Mouse (Mus musculus) stomach, postnatal 0 days (tissue): ENCODE measurements at regions not wholly inside any gene's neighbourhood (a gene's known extent, or its start where the extent isn't known, plus 50 kb on each side); places are given as distances from the start of the nearest gene placed in this dataset.
A peak's percentile ranks its signal among the peaks of the same experiment; 100 is the strongest.

ENCODE experiments used
- ATAC-seq: fragments of 200-750 bp; cut with Nextera tagmentation; 2 replicates; pipeline ENCODE4 v1.8.0; 2017; ENCODE audit not compliant: low FRiP score, low TSS enrichment
- DNase-seq: peaks from one replicate; pipeline ENCODE4 v3.0.0-alpha.2; 2016; ENCODE audit warnings: low spot score
- H3K27ac ChIP-seq: fragments of 300-500 bp; sonication (generic); replicated peaks from 2 replicates; pipeline ENCODE4 v1.5.1; 2014; ENCODE audit warnings: mild to moderate bottlenecking, control low read depth
- H3K27me3 ChIP-seq: fragments of 300-500 bp; sonication (generic); 2 replicates; pipeline ENCODE4 v1.6.1; 2014; ENCODE audit warnings: low read length; ENCODE audit not compliant: control insufficient read depth, insufficient read depth
- H3K36me3 ChIP-seq: fragments of 300-500 bp; sonication (generic); 2 replicates; pipeline ENCODE4 v1.6.1; 2014; ENCODE audit warnings: low read length, mixed read lengths; ENCODE audit not compliant: control insufficient read depth, insufficient read depth
- H3K4me1 ChIP-seq: fragments of 300-500 bp; sonication (generic); replicated peaks from 2 replicates; pipeline ENCODE4 v1.6.1; 2014; ENCODE audit warnings: antibody characterized with exemption; ENCODE audit not compliant: control insufficient read depth, insufficient read depth
- H3K4me2 ChIP-seq: fragments of 300-500 bp; sonication (generic); replicated peaks from 2 replicates; pipeline ENCODE4 v1.6.1; 2014; ENCODE audit warnings: low read depth, mild to moderate bottlenecking, control low read depth, moderate library complexity
- H3K4me3 ChIP-seq: fragments of 300-500 bp; sonication (generic); 2 replicates; pipeline ENCODE4 v1.5.1; 2014; ENCODE audit warnings: low read depth, low read length, control low read depth
- H3K9ac ChIP-seq: fragments of 300-500 bp; sonication (generic); 2 replicates; pipeline ENCODE4 v1.6.1; 2014; ENCODE audit warnings: mild to moderate bottlenecking, low read length, control low read depth, mixed read lengths
- H3K9me3 ChIP-seq: fragments of 300-500 bp; sonication (generic); 2 replicates; pipeline ENCODE4 v1.6.1; 2016; ENCODE audit warnings: low read length; ENCODE audit not compliant: control insufficient read depth
- CTCF ChIP-seq: IDR thresholded peaks from 2 replicates; pipeline ENCODE4 v1.5.1; 2016; ENCODE audit warnings: antibody characterized with exemption, low read depth, mild to moderate bottlenecking, moderate library complexity
- EP300 ChIP-seq: optimal IDR thresholded peaks from 2 replicates; pipeline ENCODE3; 2016; ENCODE audit warnings: antibody characterized with exemption
- WGBS: fragments of 180-500 bp; shearing (Covaris S2); extraction: QIAGEN DNeasy Blood & Tissue Kit; methylation state at CpG from one replicate; pipeline ENCODE4 v1.1.7; 2014; 5-methylcytosine and 5-hydroxymethylcytosine counted together

- no peak for ATAC-seq
- H3K4me3 ChIP-seq: no peak overlapping the region
Observed at GRCm38 (mm10) chr13:99761423-99761822, 139.5 kb downstream of the Cartpt start.

GRCm38 (mm10) chr13:99760646-99761045, 140.2 kb downstream of the Cartpt start:
- no peak overlapping the region for H3K27ac ChIP-seq
- H3K9ac ChIP-seq: no peak overlapping the region
- H3K4me2 ChIP-seq: no peak overlapping the region
- WGBS: 75% methylated on average over 4 of the region's 4 CpGs
- no peaks in the 10 kb centered on the region for H3K27me3 ChIP-seq
- H3K4me3 ChIP-seq: no peak overlapping the region
- no peaks in the 10 kb centered on the region for H3K9me3 ChIP-seq
- TF ChIP-seq EP300 (no peak), CTCF (no peak)
- no peaks in the 10 kb centered on the region for H3K36me3 ChIP-seq
- H3K4me1 ChIP-seq: no peaks in the 10 kb centered on the region
- no peak for ATAC-seq
- no peak for DNase-seq

More at GRCm38 (mm10) chr13:99761423-99761822, 139.5 kb downstream of the Cartpt start:
- Histone ChIP-seq H3K36me3 (no peaks in the 10 kb centered on the region), H3K4me1 (no peaks in the 10 kb centered on the region), H3K9me3 (no peaks in the 10 kb centered on the region), H3K27ac (no peak overlapping the region), H3K9ac (no peak overlapping the region), H3K27me3 (no peaks in the 10 kb centered on the region), H3K4me2 (no peak overlapping the region)
- WGBS: 54% methylated on average over 4 of the region's 4 CpGs
- no peak for TF ChIP-seq EP300
- TF ChIP-seq CTCF: no peak
- DNase-seq: no peak

- no peaks in the 10 kb centered on the region for H3K36me3 ChIP-seq
- H3K9ac ChIP-seq: no peak overlapping the region
- H3K27me3 ChIP-seq: no peaks in the 10 kb centered on the region
- WGBS: 55% methylated on average over 10 of the region's 10 CpGs
- no peak overlapping the region for H3K4me3 ChIP-seq
- no peak for DNase-seq
- no peak overlapping the region for H3K27ac ChIP-seq
- no peak overlapping the region for H3K4me2 ChIP-seq
- TF ChIP-seq EP300: no peak
- no peak for TF ChIP-seq CTCF
- no peaks in the 10 kb centered on the region for H3K4me1 ChIP-seq
- H3K9me3 ChIP-seq: no peaks in the 10 kb centered on the region
- ATAC-seq: no peak
Observed at GRCm38 (mm10) chr13:99759256-99760044, 141.4 kb downstream of the Cartpt start.

GRCm38 (mm10) chr13:99754701-99755100, 146.2 kb downstream of the Cartpt start:
- H3K9me3 ChIP-seq: no peaks in the 10 kb centered on the region
- DNase-seq: no peak
- H3K27me3 ChIP-seq: no peaks in the 10 kb centered on the region
- ATAC-seq: no peak
- no peak overlapping the region for H3K27ac ChIP-seq
- H3K4me1 ChIP-seq: no peaks in the 10 kb centered on the region
- H3K36me3 ChIP-seq: no peaks in the 10 kb centered on the region
- H3K4me2 ChIP-seq: no peak overlapping the region
- H3K4me3 ChIP-seq: no peak overlapping the region
- TF ChIP-seq EP300 (no peak), CTCF (no peak)
- H3K9ac ChIP-seq: no peak overlapping the region
- WGBS: 80% methylated on average over 5 of the region's 5 CpGs

GRCm38 (mm10) chr13:99754251-99754652, 146.6 kb downstream of the Cartpt start:
- DNase-seq (no peak), ATAC-seq (0 out of 2 replicates have a peak, but pooled peaks have one; percentile 53)
- H3K27ac ChIP-seq: no peak overlapping the region
- no peaks in the 10 kb centered on the region for H3K36me3 ChIP-seq
- no peaks in the 10 kb centered on the region for H3K27me3 ChIP-seq
- no peak overlapping the region for H3K4me2 ChIP-seq
- WGBS: 34% methylated on average over 5 of the region's 5 CpGs
- H3K4me1 ChIP-seq: no peaks in the 10 kb centered on the region
- H3K4me3 ChIP-seq: no peak overlapping the region
- H3K9ac ChIP-seq: no peak overlapping the region
- no peaks in the 10 kb centered on the region for H3K9me3 ChIP-seq
- TF ChIP-seq CTCF: no peak

GRCm38 (mm10) chr13:99753526-99753925, 147.4 kb downstream of the Cartpt start:
- no peak overlapping the region for H3K4me3 ChIP-seq
- H3K9ac ChIP-seq: no peak overlapping the region
- H3K27me3 ChIP-seq: no peaks in the 10 kb centered on the region
- TF ChIP-seq CTCF (no peak), EP300 (no peak)
- H3K4me1 ChIP-seq: no peaks in the 10 kb centered on the region
- H3K4me2 ChIP-seq: no peak overlapping the region
- WGBS: 77% methylated on average over 3 of the region's 3 CpGs
- H3K9me3 ChIP-seq: no peaks in the 10 kb centered on the region
- DNase-seq: no peak
- H3K36me3 ChIP-seq: no peaks in the 10 kb centered on the region
- ATAC-seq: no peak
- H3K27ac ChIP-seq: no peak overlapping the region
